Mouse (Mus musculus) Muller cell, postnatal 12 days (primary cell): ENCODE data around the gene 2610507B11Rik.
A peak's percentile ranks its signal among the peaks of the same experiment; 100 is the strongest.
"Not testable (repeated sequence)": the region's sequence is repeated elsewhere in the genome, so short reads cannot be mapped to it uniquely, and the experiment has no call there.

Experiments used
- DNase-seq: peaks from one replicate; pipeline ENCODE4 v3.0.0-alpha.2; 2015; ENCODE audit errors: inconsistent ontology term

2610507B11Rik gene

DNA sequence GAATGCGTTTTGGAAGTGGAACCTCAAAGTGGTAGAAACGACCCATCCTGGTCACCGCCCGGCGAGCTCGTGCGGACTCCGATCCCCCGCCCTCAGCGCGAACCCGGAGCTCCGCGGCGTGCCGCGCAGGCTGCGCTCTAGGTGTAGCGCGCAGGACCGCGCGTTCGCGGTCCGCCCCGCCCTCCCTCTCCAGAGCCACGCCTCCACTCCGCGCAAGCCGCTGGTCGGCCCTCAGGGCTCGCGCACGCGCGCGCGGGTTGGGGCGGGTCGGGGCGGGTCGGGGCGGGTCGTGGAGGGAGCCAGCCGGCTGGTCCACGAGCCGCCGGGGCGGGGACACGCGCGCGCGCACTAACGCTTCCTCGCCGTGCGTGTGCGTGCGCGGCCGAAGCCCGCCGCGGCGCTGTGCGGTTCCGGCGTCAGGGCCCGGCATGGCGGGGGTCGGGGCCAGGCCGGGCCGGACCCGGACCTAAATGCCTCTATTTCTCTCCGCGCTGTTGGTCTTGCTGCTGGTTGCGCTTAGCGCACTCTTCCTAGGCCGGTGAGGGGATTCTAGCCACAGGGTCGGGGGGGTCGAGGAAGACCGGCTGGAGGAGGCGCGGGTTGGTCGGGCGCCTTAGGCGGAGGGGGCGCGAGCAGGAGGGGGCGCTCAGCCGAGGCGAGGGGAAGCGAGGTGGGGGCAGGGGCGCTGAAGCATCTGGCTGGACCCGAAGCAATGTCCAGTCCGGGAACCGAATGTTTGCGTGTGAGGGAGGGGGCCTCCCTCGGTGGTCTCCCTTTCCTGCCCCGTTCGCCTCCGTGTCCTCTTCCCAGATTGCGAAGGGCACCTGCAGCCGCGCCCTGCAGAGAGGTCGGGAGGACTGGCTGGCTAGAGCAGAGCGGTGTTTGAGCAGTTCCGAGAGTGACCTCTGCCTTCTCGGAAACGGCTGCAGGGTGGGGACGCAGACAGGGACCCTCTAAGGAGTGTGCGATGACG, at the start of gene 2610507B11Rik:
Gene 2610507B11Rik (plus strand): TSS at position 373 of the 973 bp plus-strand sequence.
- DNase-seq = peak; percentile 98

DNA sequence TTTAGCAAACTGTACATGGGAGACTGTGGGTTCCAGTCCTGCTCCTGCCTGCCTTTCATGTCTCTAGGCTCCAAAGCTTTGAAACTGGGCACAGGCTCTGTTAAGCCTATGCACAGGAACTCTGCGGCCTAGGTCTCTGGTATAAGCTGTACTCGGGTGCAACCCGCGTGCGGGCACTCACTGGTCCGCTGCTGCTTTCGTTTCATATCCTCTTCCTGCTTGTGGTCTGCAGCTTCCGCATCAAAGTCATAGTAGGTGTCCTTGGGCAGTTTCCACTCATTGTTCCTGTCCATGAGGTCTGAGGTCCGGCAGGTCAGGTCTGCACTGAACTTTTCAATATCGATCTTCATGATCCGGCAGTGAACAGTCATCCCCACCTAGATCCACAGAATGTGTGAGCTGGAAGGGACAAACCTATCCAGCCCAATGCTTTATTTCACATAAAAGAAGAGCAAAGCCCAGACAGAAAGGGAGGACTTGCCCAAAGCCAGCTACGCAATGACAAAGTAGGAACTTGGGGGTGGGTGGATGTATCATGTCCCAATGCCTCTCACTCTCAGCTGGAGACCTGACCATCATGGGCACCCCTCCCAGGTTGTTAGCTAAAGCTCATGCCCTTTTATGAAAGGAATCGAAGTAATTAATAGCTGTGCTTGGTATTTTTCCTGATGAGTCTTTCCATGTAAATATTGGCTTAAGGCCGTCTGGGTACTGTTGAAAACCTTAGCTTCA, 48.3 kb upstream of the 2610507B11Rik start:
- no peak for DNase-seq

- DNase-seq = no peak
These were observed 45.7 kb upstream of the 2610507B11Rik start for GRCm38 (mm10) chr11:78215709-78216317.

GRCm38 (mm10) chr11:78223586-78223985, 38.0 kb upstream of the 2610507B11Rik start:
- no peak for DNase-seq

- no peak for DNase-seq
These were observed 30.0 kb upstream of the 2610507B11Rik start for GRCm38 (mm10) chr11:78231518-78231917.

- no peak for DNase-seq
These were observed 21.2 kb upstream of the 2610507B11Rik start for GRCm38 (mm10) chr11:78240193-78240857.

DNA sequence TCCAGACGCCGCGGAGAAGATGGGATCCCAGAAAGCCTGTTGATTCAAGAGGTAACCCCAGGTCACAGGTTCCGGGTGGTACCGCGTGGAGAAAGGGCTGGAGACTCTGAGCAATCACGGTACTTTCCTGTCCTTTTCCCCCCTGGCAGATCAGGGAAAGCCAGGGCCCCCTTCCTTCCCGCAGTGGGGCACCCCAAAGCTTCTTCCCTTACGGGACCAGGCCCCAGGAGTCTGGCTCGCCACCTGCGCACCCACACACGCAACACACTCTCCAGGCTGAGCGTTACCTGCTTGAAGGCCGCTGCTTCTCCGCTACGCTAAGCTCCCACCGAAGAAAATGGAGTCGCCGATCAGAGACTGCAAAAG, 16.3 kb upstream of the 2610507B11Rik start:
- no peak for DNase-seq

DNA sequence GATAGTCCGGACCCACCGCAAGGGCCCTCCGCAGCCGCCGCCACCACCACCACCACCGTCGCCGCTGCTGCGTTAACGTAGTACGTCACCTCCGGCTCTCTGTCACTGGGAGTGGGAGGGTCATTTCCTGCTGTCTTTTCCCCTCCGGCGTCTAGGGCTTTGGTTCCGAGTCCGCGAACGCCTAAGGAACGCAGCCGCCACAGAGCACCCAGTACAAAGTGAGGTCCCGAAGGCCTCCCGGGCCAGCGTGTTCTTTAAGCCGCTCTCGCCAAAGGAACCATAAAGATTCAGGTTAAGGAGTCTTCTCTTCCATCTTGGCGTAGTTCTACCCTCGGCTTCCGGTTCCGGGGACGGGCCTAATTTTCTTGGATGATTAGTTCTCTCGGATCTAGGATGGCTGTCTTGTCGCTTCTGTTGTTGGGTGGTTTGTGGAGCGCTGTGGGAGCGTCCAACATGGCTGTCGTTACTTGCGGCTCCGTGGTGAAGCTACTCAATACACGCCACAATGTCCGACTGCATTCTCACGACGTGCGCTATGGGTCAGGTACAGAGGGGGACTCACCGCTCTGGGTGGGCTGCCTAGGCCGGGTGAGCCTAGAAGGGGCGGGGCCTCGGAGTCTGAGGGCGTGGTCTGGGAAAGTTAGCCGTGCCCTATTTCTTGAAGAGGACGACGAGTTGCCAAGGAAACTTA, 15.8 kb upstream of the 2610507B11Rik start, which contains the start of the genes Sdf2 and Supt6:
Gene Sdf2 (plus strand): TSS at position 120 of the 691 bp plus-strand sequence.
Gene Supt6 (minus strand): TSS at position 361 of the 691 bp plus-strand sequence.
- DNase-seq = peak; percentile 96

GRCm38 (mm10) chr11:78246318-78247011, 15.1 kb upstream of the 2610507B11Rik start:
- DNase-seq = no peak

DNA sequence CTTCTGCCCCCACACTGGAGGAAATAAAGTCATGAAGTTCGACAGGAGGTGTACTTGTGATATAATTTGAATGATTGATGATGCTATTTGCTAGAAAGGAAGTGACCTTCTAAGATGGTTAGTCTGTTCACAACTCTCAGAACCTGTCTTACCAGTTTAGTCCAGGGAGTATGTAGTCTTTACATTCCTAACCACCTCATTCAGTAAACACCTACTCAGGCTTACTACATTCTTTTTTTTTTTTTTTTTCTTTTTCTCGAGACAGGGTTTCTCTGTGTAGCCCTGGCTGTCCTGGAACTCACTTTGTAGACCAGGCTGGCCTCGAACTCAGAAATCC, 14.6 kb upstream of the 2610507B11Rik start:
- no peak for DNase-seq

DNA sequence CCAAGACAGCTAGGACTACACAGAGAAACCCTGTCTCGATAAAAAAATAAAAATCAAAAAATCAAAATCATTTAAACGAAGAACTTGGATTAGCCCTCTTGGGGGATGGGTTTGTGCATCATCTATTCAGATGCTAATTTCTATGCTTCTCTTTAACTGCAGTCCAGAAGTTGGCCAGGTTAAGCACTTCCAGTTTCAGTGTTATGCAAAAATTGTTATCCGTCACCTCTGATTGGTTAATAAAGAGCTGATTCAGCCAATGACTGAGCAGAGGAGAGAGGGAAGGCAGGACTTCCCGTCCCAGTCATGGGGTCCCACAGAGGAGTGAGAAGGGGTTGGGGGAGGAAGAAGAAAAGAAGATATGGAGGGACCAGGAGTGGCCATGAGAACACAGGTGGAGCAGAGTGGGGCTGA, 13.8 kb upstream of the 2610507B11Rik start:
- no peak for DNase-seq

DNA sequence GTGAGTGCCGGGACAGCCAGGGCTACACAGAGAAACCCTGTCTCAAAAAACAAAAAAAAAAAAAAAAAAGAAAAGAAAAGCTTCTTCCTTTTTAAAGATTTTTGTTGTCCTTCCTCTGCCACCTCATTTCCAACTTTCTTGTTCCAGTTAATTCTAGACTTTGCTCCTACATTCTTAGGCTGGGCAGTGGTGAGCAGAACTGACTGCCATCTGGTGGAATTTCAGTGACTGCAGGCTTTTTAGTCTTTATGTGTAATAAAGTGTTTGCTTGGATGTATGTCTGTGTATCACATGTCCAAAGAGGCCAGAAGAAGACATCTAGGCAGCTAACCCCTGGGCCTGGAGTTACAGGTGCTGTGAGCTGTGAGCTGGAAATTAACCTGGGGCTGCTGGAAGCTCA, 4.9 kb upstream of the 2610507B11Rik start:
- DNase-seq = no peak

GRCm38 (mm10) chr11:78260489-78261258, 878 bp upstream of the 2610507B11Rik start:
- no peak for DNase-seq

- DNase-seq = peak; percentile 58
These were observed 998 bp downstream of the 2610507B11Rik start for GRCm38 (mm10) chr11:78262550-78262949.

GRCm38 (mm10) chr11:78265571-78265970, 4.0 kb downstream of the 2610507B11Rik start:
- DNase-seq = no peak

- DNase-seq = no peak
These were observed 10.4 kb downstream of the 2610507B11Rik start for GRCm38 (mm10) chr11:78271986-78272385.

GRCm38 (mm10) chr11:78275596-78275995, 14.0 kb downstream of the 2610507B11Rik start:
- DNase-seq = no peak

- not testable (repeated sequence) for DNase-seq
These were observed 14.6 kb downstream of the 2610507B11Rik start for GRCm38 (mm10) chr11:78276169-78276568.

- no peak for DNase-seq
These were observed 17.3 kb downstream of the 2610507B11Rik start for GRCm38 (mm10) chr11:78278853-78279252.
